Comparison of ENCODE assay signal across 10 mouse cellular contexts in genomic region chr4:117390850-117391795, GRCm38 (mm10).
DNase-seq lines count a peak whose midpoint lies in the region; ATAC-seq and TF ChIP-seq lines count a peak whose summit lies in the region.
"Had no signal": no experiment of that assay in that cellular context is flagged by ENCODE, and none has a peak within 500 bp of the region (broad histone marks: within the 10 kb centered on the region; RNA-seq: fewer than 3 reads in every experiment).

No protein-coding gene starts in this region.

- peaks cover 8 to 15% of the 10 kb centered on the region in 2 experiments; a peak in 3 of 4 replicates for H3K4me1 ChIP-seq in heart, embryonic 14.5 days (ENCODE audit: control insufficient read depth in 2 of 2, insufficient read depth in 2 of 2, low read length in 2 of 2)
- H3K4me1 ChIP-seq in MEL (ENCODE audit: control insufficient read depth in 1 of 2, insufficient read depth in 2 of 2, low read length in 2 of 2) = peaks cover 3 to 18% of the 10 kb centered on the region in 2 experiments; a peak in 3 of 4 replicates
- H3K4me1 ChIP-seq in forebrain, embryonic 15.5 days = peaks cover 19% of the 10 kb centered on the region
- peaks cover 0 to 7% of the 10 kb centered on the region in 2 experiments; a peak in 1 of 4 replicates for H3K4me1 ChIP-seq in liver, embryonic 14.5 days (replicated peaks; ENCODE audit: control insufficient read depth in 2 of 2, insufficient read depth in 2 of 2, low read length in 1 of 2)

- H3K27me3 ChIP-seq in heart, embryonic 14.5 days (ENCODE audit: control insufficient read depth, insufficient read depth, low read length) = no peaks in the 10 kb centered on the region
- H3K27me3 ChIP-seq in MEL (ENCODE audit: control insufficient read depth in 1 of 2, insufficient read depth in 2 of 2, low read length in 2 of 2) = no peaks in the 10 kb centered on the region
- no peaks in the 10 kb centered on the region for H3K27me3 ChIP-seq in forebrain, embryonic 15.5 days
- H3K27me3 ChIP-seq in liver, embryonic 14.5 days (ENCODE audit: control insufficient read depth, insufficient read depth, low read length) = no peaks in the 10 kb centered on the region

- no peak for ATAC-seq in heart, embryonic 14.5 days (ENCODE audit: insufficient number of reproducible peaks, insufficient read depth, low FRiP score, low read depth)
- no peak for ATAC-seq in forebrain, embryonic 15.5 days (replicated peaks)
- no peak for ATAC-seq in liver, embryonic 14.5 days (ENCODE audit: insufficient read depth)
- no peak for ATAC-seq in megakaryocyte progenitor cell, adult 5-6 weeks (replicated peaks; ENCODE audit: poor library complexity)

- TF ChIP-seq RAD21 in MEL (IDR thresholded peaks at IDR 0.05; ENCODE audit: low read depth, low read length) = no peak

- WGBS in heart, embryonic 14.5 days = 32% methylated on average over 22 of the region's 22 CpGs
- 32% methylated on average over 22 of the region's 22 CpGs for WGBS in forebrain, embryonic 15.5 days
- WGBS in liver, embryonic 14.5 days (ENCODE audit: insufficient replicate concordance) = 40% methylated on average over 22 of the region's 22 CpGs

- no peak overlapping the region for H3K27ac ChIP-seq in heart, embryonic 14.5 days (replicated peaks in 1 of 2; ENCODE audit: control insufficient read depth in 1 of 2, insufficient read depth in 1 of 2, low read depth in 2 of 2, low read length in 2 of 2)
- no peak overlapping the region for H3K27ac ChIP-seq in MEL (ENCODE audit: control insufficient read depth, low read depth, low read length)
- H3K27ac ChIP-seq in forebrain, embryonic 15.5 days (replicated peaks) = 0 out of 2 replicates have a peak overlapping the region, but pooled peaks have one; percentile 11
- no peak overlapping the region for H3K27ac ChIP-seq in liver, embryonic 14.5 days

- peak; percentile 8 to 44; a peak in 2 of 4 replicates for TF ChIP-seq EP300 in MEL (IDR thresholded peaks at IDR 0.05; ENCODE audit: low read depth in 1 of 2, low read length in 2 of 2)
- TF ChIP-seq EP300 in liver, embryonic 14.5 days (IDR thresholded peaks at IDR 0.05; ENCODE audit: low read depth) = no peak

- H3K9me3 ChIP-seq in heart, embryonic 14.5 days (ENCODE audit: control insufficient read depth, low read length) = no peaks in the 10 kb centered on the region
- H3K9me3 ChIP-seq in MEL (replicated peaks; ENCODE audit: insufficient read depth, low read length) = no peaks in the 10 kb centered on the region
- no peaks in the 10 kb centered on the region for H3K9me3 ChIP-seq in forebrain, embryonic 15.5 days
- H3K9me3 ChIP-seq in liver, embryonic 14.5 days (ENCODE audit: control insufficient read depth, low read length) = no peaks in the 10 kb centered on the region

- H3K4me3 ChIP-seq in heart, embryonic 14.5 days (ENCODE audit: control insufficient read depth in 1 of 2, insufficient read depth in 1 of 2, low read depth in 1 of 2, low read length in 2 of 2) = peak overlapping the region in 1 of 2 experiments; percentile 25; a peak in 2 of 4 replicates
- H3K4me3 ChIP-seq in MEL (ENCODE audit: control insufficient read depth in 1 of 2, insufficient read depth in 1 of 2, low read depth in 2 of 2, low read length in 2 of 2) = peak overlapping the region; percentile 47 to 50
- H3K4me3 ChIP-seq in forebrain, embryonic 15.5 days = no peak overlapping the region
- H3K4me3 ChIP-seq in liver, embryonic 14.5 days (ENCODE audit: insufficient read depth in 1 of 2, low read depth in 2 of 2, low read length in 2 of 2) = no peak overlapping the region

- DNase-seq in heart, adult 8-10 months (ENCODE audit: low spot score) = no peak
- DNase-seq in MEL (ENCODE audit: low read depth, low spot score) = peak; percentile 59
- no peak for DNase-seq in liver, embryonic 14.5 days (ENCODE audit: low read depth in 3 of 3, low spot score in 3 of 3)
- no peak for DNase-seq in urinary bladder, adult 2 months (ENCODE audit: low spot score)
- no peak for DNase-seq in right cerebral cortex, adult 2 months (ENCODE audit: low spot score in 2 of 2)
- DNase-seq: cerebellum, postnatal 10 days; gastrocnemius, postnatal 10 days had no signal

- H3K9ac ChIP-seq in heart, embryonic 14.5 days (ENCODE audit: low read length) = peak overlapping the region; percentile 25; the same call in 1 of the 2 replicates
- H3K9ac ChIP-seq in MEL (ENCODE audit: control insufficient read depth, low read depth, low read length, poor library complexity, severe bottlenecking) = peak overlapping the region; percentile 25; the same call in 1 of the 2 replicates
- no peak overlapping the region; the same call in 1 of the 2 replicates for H3K9ac ChIP-seq in forebrain, embryonic 15.5 days (replicated peaks)
- H3K9ac ChIP-seq in liver, embryonic 14.5 days (replicated peaks) = no peak overlapping the region

- H3K4me2 ChIP-seq in heart, embryonic 14.5 days (ENCODE audit: low read length) = peak overlapping the region; percentile 64
- H3K4me2 ChIP-seq in forebrain, embryonic 15.5 days (replicated peaks) = peak overlapping the region; percentile 5; the same call in 1 of the 2 replicates
- H3K4me2 ChIP-seq in liver, embryonic 14.5 days (ENCODE audit: low read depth) = peak overlapping the region; percentile 48

- no peaks in the 10 kb centered on the region for H3K36me3 ChIP-seq in heart, embryonic 14.5 days (ENCODE audit: control insufficient read depth, insufficient read depth, low read length)
- peaks cover 0 to 12% of the 10 kb centered on the region in 2 experiments; a peak in 2 of 4 replicates for H3K36me3 ChIP-seq in MEL (ENCODE audit: control insufficient read depth in 1 of 2, insufficient read depth in 2 of 2, low read length in 2 of 2)
- no peaks in the 10 kb centered on the region for H3K36me3 ChIP-seq in forebrain, embryonic 15.5 days
- H3K36me3 ChIP-seq in liver, embryonic 14.5 days (replicated peaks; ENCODE audit: control insufficient read depth, insufficient read depth, low read depth) = no peaks in the 10 kb centered on the region

- no peak for TF ChIP-seq POLR2A in MEL (IDR thresholded peaks at IDR 0.05; ENCODE audit: control insufficient read depth in 1 of 2, insufficient read depth in 1 of 2, low read depth in 1 of 2, low read length in 2 of 2, poor library complexity in 1 of 2)

- no peak for TF ChIP-seq CTCF in MEL (IDR thresholded peaks at IDR 0.05 in 2 of 3, conservative IDR thresholded peaks at IDR 0.05 in 1 of 3; ENCODE audit: control insufficient read depth in 1 of 3, insufficient read depth in 1 of 3, low read depth in 2 of 3, low read length in 3 of 3, poor library complexity in 1 of 3, severe bottlenecking in 1 of 3)
- TF ChIP-seq CTCF in liver, embryonic 14.5 days (IDR thresholded peaks at IDR 0.05; ENCODE audit: low read depth) = no peak

- no peaks in the 10 kb centered on the region; the same call in 1 of the 2 replicates for H3K79me2 ChIP-seq in MEL (ENCODE audit: control insufficient read depth, insufficient read depth, low read length, poor library complexity)

TF ChIP-seq in MEL, 35 proteins besides CTCF, POLR2A, EP300 and RAD21:
- no peak for TF ChIP-seq MAFK (IDR thresholded peaks at IDR 0.05; ENCODE audit: borderline replicate concordance, low read depth, low read length)
- no peak for TF ChIP-seq MAZ (IDR thresholded peaks at IDR 0.05; ENCODE audit: low read depth, low read length)
- no peak for TF ChIP-seq MXI1 (IDR thresholded peaks at IDR 0.05; ENCODE audit: low read depth, low read length)
- no peak for TF ChIP-seq USF1 (IDR thresholded peaks at IDR 0.05; ENCODE audit: low read depth, low read length)
- TF ChIP-seq CHD1 (IDR thresholded peaks at IDR 0.05; ENCODE audit: low read depth, low read length) = no peak
- no peak for TF ChIP-seq TCF12 (IDR thresholded peaks at IDR 0.05; ENCODE audit: low read depth, low read length)
- TF ChIP-seq TBP (IDR thresholded peaks at IDR 0.05; ENCODE audit: low read depth, low read length) = no peak
- 0 out of 2 replicates have a peak, but pooled peaks have one; percentile 20 for TF ChIP-seq ETS1 (IDR thresholded peaks at IDR 0.05; ENCODE audit: low read depth, low read length)
- TF ChIP-seq E2F4 (IDR thresholded peaks at IDR 0.05; ENCODE audit: borderline replicate concordance, low read depth, low read length) = no peak
- TF ChIP-seq UBTF (IDR thresholded peaks at IDR 0.05; ENCODE audit: borderline replicate concordance, insufficient read depth, low read depth, low read length) = no peak
- TF ChIP-seq ZC3H11A (IDR thresholded peaks at IDR 0.05; ENCODE audit: low read depth, low read length) = no peak
- no peak for TF ChIP-seq MEF2A (IDR thresholded peaks at IDR 0.05; ENCODE audit: extremely low read depth, insufficient replicate concordance, low read depth, low read length, poor library complexity, severe bottlenecking)
- TF ChIP-seq GATA1 (IDR thresholded peaks at IDR 0.05; ENCODE audit: low read depth, low read length) = peak; percentile 60; the same call in 1 of the 2 replicates
- TF ChIP-seq USF2 (IDR thresholded peaks at IDR 0.05; ENCODE audit: borderline replicate concordance in 1 of 2, insufficient read depth in 1 of 2, low read depth in 1 of 2, low read length in 2 of 2) = no peak
- peak; percentile 86 for TF ChIP-seq ZNF384 (IDR thresholded peaks at IDR 0.05; ENCODE audit: low read depth, low read length)
- TF ChIP-seq TAL1 (IDR thresholded peaks at IDR 0.05; ENCODE audit: low read length) = no peak
- TF ChIP-seq GABPA (IDR thresholded peaks at IDR 0.05; ENCODE audit: low read depth, low read length) = no peak
- TF ChIP-seq RCOR1 (IDR thresholded peaks at IDR 0.05; ENCODE audit: low read depth, low read length) = no peak
- no peak for TF ChIP-seq MYC (IDR thresholded peaks at IDR 0.05; ENCODE audit: low read depth, low read length)
- TF ChIP-seq SIN3A (IDR thresholded peaks at IDR 0.05; ENCODE audit: low read length) = no peak

Comparison
In these comparisons a context has a peak if more than half of its experiments do, and no peak if none do; other contexts are left out.
1. H3K4me2 ChIP-seq: peak in every context shown above with its lines; median percentile 64 in heart, embryonic 14.5 days; 48 in liver, embryonic 14.5 days; 5 in forebrain, embryonic 15.5 days.
2. H3K4me3 ChIP-seq: peak in MEL (2 of 2); none in forebrain, embryonic 15.5 days (single experiment) and liver, embryonic 14.5 days (0 of 2).
3. H3K9ac ChIP-seq: peak in heart, embryonic 14.5 days (single experiment) and MEL (single experiment); none in forebrain, embryonic 15.5 days (single experiment) and liver, embryonic 14.5 days (single experiment).